Mouse (Mus musculus) myocyte (in vitro differentiated cells): Measurements from ENCODE around the gene Specc1l.

ENCODE experiments used
- CEBPB ChIP-seq: IDR thresholded peaks from 2 replicates; pipeline ENCODE4 v1.6.1; 2011; ENCODE audit warnings: mild to moderate bottlenecking, moderate library complexity; ENCODE audit not compliant: poor library complexity, insufficient read depth, severe bottlenecking
- E2F4 ChIP-seq: IDR thresholded peaks from one replicate; pipeline ENCODE4 v1.6.1; 2011; ENCODE audit warnings: mild to moderate bottlenecking, control low read depth, moderate library complexity; ENCODE audit not compliant: insufficient read depth
- MAX ChIP-seq: IDR thresholded peaks from one replicate; pipeline ENCODE4 v1.6.1; 2011; ENCODE audit warnings: low read depth, mild to moderate bottlenecking, control low read depth
- MYOD1 ChIP-seq, 3 experiments: IDR thresholded peaks; one replicate each; pipeline ENCODE4 v1.6.1; 2011; ENCODE audit warnings: control low read depth in 2 of 3, low read depth in 2 of 3, mild to moderate bottlenecking in 2 of 3, moderate library complexity in 1 of 3; ENCODE audit not compliant: insufficient read length in 2 of 3, control insufficient read depth in 1 of 3
- MYOG ChIP-seq, 3 experiments: IDR thresholded peaks; one replicate each; pipeline ENCODE4 v1.6.1; 2011; ENCODE audit warnings: control low read depth in 2 of 3, low read depth in 2 of 3, mild to moderate bottlenecking in 2 of 3; ENCODE audit not compliant: insufficient read length in 2 of 3, control insufficient read depth in 1 of 3, insufficient read depth in 1 of 3
- POLR2A ChIP-seq: IDR thresholded peaks from one replicate; pipeline ENCODE4 v1.6.1; 2011; ENCODE audit warnings: low read depth, mild to moderate bottlenecking, control low read depth, moderate library complexity; ENCODE audit not compliant: insufficient read length
- POLR2AphosphoS2 ChIP-seq: IDR thresholded peaks from one replicate; pipeline ENCODE4 v1.6.1; 2011; ENCODE audit warnings: low read depth, control low read depth; ENCODE audit not compliant: insufficient read length
- SRF ChIP-seq: IDR thresholded peaks from one replicate; pipeline ENCODE4 v1.6.1; 2011; ENCODE audit warnings: low read depth; ENCODE audit not compliant: control insufficient read depth, insufficient read length
- TCF12 ChIP-seq: IDR thresholded peaks from one replicate; pipeline ENCODE4 v1.6.1; 2011; ENCODE audit warnings: mild to moderate bottlenecking, control low read depth; ENCODE audit not compliant: poor library complexity, insufficient read depth, severe bottlenecking
- TCF3 ChIP-seq: IDR thresholded peaks from one replicate; pipeline ENCODE4 v1.6.1; 2011; ENCODE audit warnings: low read depth, control low read depth; ENCODE audit not compliant: insufficient read length
- USF1 ChIP-seq: IDR thresholded peaks from one replicate; pipeline ENCODE4 v1.6.1; 2011; ENCODE audit warnings: low read depth, mild to moderate bottlenecking, control low read depth, moderate library complexity

DNA sequence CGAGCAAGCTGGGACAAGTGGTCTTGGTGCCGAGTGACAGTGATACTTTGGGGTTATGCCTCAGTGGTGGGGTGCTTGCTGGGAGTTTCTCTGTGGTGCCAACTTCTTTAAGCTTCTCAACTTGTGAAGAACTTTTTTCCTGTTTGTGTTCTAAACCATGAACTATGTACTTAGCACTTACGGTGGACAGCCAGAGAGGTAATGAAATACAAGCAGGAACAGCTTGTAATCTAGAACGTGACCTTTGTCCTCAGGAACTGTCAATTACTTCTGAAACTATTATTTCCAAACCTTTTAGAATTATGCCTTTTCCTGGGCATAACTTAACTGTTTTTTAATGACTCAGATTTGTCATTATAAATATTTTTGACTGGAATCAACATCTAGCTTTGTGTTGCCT lies 82.5 kb downstream of the Specc1l start:
- no peak for TF ChIP-seq TCF12
- TF ChIP-seq TCF3: no peak
- no peak for TF ChIP-seq MAX
- no peak for TF ChIP-seq POLR2A
- no peak for TF ChIP-seq SRF
- no peak for TF ChIP-seq MYOG (IDR thresholded peaks at IDR 0.05; ENCODE audit: control insufficient read depth in 1 of 3, insufficient read depth in 1 of 3, insufficient read length in 2 of 3, low read depth in 2 of 3)
- TF ChIP-seq E2F4: no peak
- TF ChIP-seq MYOD1 (IDR thresholded peaks at IDR 0.05; ENCODE audit: control insufficient read depth in 1 of 3, insufficient read length in 2 of 3, low read depth in 2 of 3): no peak
- TF ChIP-seq USF1: no peak
- TF ChIP-seq POLR2AphosphoS2: no peak
- no peak for TF ChIP-seq CEBPB
